Mouse (Mus musculus) right cerebral cortex, postnatal 4 days (tissue): Measurements from ENCODE around the gene A4gnt.
"Not testable (repeated sequence)": the region's sequence is repeated elsewhere in the genome, so short reads cannot be mapped to it uniquely, and the experiment has no call there.

ENCODE experiments used
- DNase-seq: peaks from one replicate; pipeline ENCODE4 v3.0.0-alpha.2; 2022

A4gnt gene

DNA sequence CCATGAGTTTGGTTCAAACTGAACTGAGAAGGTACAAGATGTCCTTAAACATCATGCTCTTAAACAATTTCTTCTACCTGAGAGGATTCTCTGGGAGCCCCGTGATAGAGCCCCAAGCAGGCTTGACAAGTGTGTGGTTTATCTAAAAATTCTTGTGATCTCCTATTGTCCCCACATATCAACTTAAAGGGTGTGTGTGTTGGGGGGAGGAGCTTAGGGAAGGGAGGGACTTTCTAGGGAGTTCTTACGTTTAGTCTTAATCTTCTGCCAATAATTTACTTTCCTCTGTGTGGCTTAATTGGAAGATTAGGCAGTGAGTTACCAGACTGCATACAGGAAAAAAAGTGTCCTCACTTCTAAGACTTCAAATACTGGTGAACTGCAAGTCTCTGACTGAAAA, at the start of gene A4gnt:
A4gnt (plus strand) TSS at position 301 of the 400 bp plus-strand sequence.
- no peak for DNase-seq

GRCm38 (mm10) chr9:99563714-99564113, 48.6 kb upstream of the A4gnt start:
- peak; percentile 9 for DNase-seq

GRCm38 (mm10) chr9:99568023-99568346, 44.3 kb upstream of the A4gnt start:
- no peak for DNase-seq

- DNase-seq, result peak; percentile 85
Measured at GRCm38 (mm10) chr9:99568347-99569070, 43.8 kb upstream of the A4gnt start, which contains the start of gene Armc8. Armc8 (minus strand) TSS chr9:99568899.

DNA sequence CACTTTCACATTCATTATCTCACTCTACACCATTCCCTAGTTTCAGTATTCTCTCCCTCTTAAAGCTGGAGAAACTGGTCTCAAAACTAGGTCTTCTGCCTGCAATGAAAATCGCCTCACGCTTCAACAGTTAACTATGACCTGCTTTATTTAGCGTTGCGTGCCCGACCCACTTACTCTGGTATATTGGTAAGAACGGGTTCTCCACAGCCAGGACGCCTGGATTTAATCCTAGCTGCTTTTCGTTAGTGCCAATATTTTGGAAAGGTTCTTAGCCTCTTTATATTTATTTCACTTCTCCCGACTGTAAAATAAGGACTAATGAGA, 43.3 kb upstream of the A4gnt start:
- DNase-seq, result no peak

DNA sequence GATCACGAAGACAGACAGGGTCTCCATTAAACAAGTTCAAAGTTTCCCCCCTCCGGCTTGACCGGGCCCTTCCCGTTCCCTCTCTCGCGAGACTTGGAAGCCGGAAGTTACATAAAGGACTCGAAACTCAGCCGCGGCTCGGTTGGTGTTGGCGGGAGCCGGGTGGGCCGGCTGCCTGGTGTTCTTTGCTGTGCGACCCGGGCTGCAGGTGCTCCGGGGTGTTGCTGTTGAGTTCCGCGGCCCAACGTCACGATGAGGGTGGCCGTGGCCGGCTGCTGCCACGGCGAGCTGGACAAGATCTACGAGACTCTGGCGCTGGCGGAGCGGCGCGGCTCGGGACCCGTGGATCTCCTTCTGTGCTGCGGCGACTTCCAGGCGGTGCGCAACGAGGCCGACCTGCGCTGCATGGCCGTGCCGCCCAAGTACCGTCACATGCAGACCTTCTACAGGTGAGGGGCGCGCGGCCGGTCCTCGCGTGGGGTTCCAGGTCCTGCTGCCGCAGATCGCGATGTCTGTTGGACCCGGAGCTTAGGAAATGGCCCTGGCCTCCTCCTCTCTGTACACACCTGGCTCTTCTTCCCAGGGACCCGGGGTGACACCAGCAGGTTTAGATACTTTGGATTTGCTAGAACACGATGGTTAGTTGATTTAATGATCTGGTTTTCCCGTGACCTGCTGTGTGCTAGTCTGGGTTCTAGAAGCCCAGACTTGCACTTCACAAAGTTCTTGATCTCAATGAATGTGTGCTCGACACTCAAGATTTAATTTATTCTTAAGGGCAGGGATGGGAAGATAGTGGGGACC, 36.4 kb upstream of the A4gnt start, which contains the start of gene Dbr1:
Dbr1 (plus strand) TSS at position 123 of the 804 bp plus-strand sequence.
- DNase-seq, result peak; percentile 85

GRCm38 (mm10) chr9:99580655-99581054, 31.6 kb upstream of the A4gnt start:
- DNase-seq, result peak; percentile 7

GRCm38 (mm10) chr9:99587505-99588202, 24.6 kb upstream of the A4gnt start:
- DNase-seq, result peak; percentile 50

- no peak for DNase-seq
Measured at GRCm38 (mm10) chr9:99591144-99591543, 21.2 kb upstream of the A4gnt start.

- not testable (repeated sequence) for DNase-seq
Measured at GRCm38 (mm10) chr9:99599127-99599526, 13.2 kb upstream of the A4gnt start.

DNA sequence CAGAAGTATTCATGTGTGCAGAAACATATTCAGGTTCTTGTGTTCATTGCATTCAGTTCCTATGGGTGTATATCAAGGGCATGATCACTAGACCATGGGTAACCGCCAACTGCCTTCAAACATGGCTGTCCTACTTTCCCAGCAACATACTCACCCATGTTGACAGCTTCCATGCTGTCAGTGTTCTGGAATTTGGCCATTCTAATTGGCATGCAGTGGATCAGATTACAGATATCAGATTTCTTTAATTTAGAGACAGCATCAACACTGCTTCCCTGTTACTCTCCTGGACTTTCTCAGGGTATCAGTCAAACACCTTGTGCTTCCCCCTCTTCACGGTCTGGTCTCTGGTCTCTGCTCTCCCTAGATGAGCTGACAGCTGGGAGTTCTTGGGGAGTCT, 8.7 kb upstream of the A4gnt start:
- DNase-seq, result no peak

GRCm38 (mm10) chr9:99619688-99620087, 7.4 kb downstream of the A4gnt start:
- DNase-seq, result no peak

- no peak for DNase-seq
Measured at GRCm38 (mm10) chr9:99620196-99620595, 7.9 kb downstream of the A4gnt start.

- DNase-seq, result no peak
Measured at GRCm38 (mm10) chr9:99622034-99622433, 9.7 kb downstream of the A4gnt start.

DNA sequence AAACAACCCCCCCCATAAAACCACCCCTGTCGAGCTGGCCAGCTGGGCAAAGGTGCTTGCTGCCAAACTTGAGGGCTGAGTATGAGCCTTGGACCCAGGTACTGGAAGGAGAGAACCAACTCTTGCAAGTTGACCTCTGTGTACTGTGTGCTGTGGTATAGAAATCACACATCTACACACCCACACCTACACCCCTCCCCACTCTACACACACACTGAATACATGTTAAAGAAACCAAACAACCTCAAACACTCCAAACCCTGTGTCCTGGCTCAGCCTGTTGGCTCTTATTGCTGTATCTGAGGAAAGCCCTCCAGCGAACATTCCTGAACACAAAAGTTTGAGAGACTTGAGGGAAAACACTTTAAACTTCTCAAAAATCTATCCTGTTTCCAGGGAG, 10.7 kb downstream of the A4gnt start:
- DNase-seq, result no peak

DNA sequence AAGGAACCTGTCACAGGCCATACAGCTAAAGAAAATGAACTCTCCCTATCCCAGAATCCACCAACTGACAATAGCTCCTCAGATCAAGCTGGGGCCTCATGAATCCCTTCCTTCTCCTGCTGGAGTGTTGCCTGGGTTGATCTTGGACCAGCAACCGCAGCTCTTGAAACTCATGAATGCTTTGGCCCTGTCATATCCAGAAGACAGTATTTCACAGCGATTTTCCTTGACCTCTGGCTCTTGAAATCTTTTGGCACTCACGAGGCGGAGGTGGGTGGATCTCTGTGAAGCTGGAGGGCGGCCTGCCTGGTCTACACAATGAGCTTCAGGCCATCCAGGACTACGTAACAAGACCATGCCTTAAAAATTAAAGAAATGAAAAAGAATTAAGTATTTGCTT, 11.8 kb downstream of the A4gnt start:
- no peak for DNase-seq

- no peak for DNase-seq
Measured at GRCm38 (mm10) chr9:99628581-99628980, 16.3 kb downstream of the A4gnt start.

- DNase-seq, result peak; percentile 80
Measured at GRCm38 (mm10) chr9:99629281-99630011, 17.1 kb downstream of the A4gnt start, which contains the start of gene Dzip1l. Dzip1l (plus strand) TSS chr9:99629496.

- DNase-seq, result no peak
Measured at GRCm38 (mm10) chr9:99630071-99630470, 17.8 kb downstream of the A4gnt start.

DNA sequence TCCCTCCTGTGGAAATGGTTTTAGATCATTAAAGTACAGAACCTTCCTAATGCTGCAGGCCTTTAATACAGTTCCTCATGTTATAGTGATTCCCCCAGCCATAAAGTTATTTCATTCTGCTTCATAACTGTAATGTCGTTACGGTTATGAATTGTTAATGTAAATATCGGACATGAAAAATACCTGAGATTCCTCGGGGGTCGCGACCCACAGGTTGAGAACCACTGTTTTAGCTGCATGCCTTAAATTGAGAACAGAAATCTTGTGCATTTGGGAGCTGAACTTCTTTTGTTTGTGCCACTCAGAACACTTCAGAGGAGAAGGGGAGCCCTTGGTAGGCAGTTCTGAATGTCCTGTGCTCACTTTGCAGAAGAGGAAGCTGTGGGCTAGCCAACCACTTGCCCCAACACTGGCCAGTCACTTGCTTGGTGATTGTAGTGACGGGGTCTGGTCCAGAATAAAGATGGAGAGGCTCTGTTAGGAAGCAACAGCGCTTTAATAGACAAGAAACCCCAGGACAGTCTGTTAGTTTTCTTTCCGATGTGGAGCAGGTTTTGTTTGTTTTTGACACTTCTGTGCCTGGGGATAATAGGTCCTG, 18.3 kb downstream of the A4gnt start:
- no peak for DNase-seq

GRCm38 (mm10) chr9:99631781-99632180, 19.5 kb downstream of the A4gnt start:
- DNase-seq, result peak; percentile 9

DNA sequence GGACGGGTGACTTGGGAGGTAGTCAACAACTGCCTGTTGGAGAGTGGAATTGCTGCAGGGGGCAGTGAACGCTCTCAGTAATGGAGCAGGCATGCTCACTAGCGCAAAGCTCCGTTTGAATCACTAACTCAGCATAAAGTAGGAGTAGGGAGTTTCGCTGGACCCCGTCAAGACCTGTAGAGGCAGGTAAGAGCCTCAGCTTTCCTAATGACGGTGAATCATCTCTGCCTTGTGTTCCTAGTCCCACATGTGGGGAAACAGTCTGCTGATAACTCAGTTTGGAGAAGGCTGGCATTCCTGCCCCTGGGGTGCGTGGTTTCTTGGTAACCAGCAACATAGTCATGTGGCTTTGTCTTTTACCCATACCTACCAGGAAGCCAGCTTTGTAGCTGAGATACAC, 20.0 kb downstream of the A4gnt start:
- peak; percentile 6 for DNase-seq

DNA sequence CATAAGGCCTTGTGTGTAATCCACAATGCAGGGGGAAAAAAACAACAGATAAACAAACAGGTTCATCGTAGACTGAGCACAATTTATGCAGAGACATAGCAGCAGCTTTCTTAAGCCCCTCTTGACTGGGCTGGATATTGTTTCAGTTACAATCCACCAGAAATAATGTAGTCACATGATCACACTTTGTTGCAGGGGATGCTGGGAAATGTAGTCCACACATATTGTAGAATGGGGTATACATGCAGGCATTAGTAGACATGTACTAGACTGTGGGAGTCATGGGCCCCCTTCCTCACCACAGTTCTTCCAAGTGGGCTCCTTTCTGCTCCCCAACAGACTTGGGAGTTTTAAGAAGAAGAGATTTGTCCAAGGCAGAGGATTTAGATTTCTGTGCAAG, 24.5 kb downstream of the A4gnt start:
- DNase-seq, result no peak
